Mouse (Mus musculus): ENCODE data around the gene Mia. TPM values are rescaled to one million over a fixed set of nuclear protein-coding genes. Genes with fewer than 3 reads are reported as not detected.

The Mia gene
- polyA plus RNA-seq, 1 experiment from 2014 or later = 5.1 TPM

DNA sequence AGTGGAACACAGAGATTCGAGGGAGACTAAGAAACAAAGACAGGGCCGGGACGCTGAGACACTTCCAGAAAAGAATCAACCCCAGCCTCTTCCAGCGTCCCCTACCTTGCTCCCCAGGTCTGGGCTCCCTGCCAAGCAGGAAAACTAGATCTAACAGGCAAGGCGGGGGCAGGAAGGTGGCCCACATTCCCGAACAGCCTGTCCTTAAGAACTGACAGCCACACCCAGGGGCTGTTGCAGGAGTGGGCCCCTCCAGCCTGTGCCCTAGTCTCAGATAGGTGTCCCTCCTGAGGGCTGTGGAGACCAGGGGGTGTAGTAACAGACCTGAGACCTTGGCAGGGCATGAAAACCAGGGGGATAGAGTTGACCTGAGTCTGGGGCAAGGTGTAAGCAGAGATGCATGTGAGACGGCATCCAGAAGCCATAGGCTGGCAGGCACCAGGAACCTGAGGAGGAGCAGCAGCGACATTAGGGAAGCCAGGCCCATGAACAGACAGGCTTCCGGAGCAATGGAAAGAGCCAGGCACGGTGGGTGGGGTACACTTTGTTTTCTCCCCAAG is 27.7 kb downstream of the Mia start, which contains the start of gene Cyp2t4:
Cyp2t4 (plus strand) TSS at position 510 of the 560 bp plus-strand sequence.
- no peak for ATAC-seq

DNA sequence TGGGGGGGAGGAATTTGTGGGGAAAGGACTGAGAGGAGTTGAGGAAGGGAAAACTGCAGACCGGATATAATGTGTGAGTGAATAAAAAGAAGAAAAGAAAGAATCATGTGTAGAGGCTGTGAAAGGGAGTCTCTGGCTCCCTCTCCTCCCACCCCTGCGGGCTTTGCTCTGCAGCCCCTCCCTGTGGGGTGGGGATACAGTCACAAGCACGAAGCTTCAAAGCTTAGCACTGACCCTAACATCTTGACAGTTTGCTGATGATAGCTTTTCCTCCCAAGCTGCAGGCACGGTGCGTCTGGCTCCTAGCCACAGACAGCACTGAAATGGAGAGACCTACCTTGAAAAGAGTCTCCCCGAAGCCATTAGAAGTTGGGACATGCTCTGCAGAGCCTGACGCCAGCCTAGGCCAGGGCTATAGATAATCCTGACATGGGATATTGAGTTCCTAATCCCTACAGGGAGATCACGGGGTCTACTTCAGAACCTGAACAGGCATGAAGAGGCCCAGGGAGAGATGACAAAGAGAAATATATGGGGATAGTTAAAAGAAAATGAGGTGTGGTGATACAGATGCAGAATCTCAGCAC is 44.5 kb downstream of the Mia start:
- Histone ChIP-seq H3K27ac (no peak overlapping the region), H3K9me3 (0 out of 2 replicates have a peak, but pooled peaks cover 6% of the 10 kb centered on the region), H3K4me1 (replicated peaks) (no peaks in the 10 kb centered on the region), H3K27me3 (no peaks in the 10 kb centered on the region), H3K36me3 (no peaks in the 10 kb centered on the region), H3K4me2 (replicated peaks) (no peak overlapping the region), H3K4me3 (replicated peaks) (no peak overlapping the region), H3K9ac (replicated peaks) (no peak overlapping the region)
- ATAC-seq = no peak
- 60% methylated on average over 8 of the region's 8 CpGs for WGBS

More for the DNA sequence above, 27.7 kb downstream of the Mia start, which contains the start of gene Cyp2t4:
- H3K9ac ChIP-seq (replicated peaks) = no peak within 1 kb of the TSS
- no peaks in the 10 kb centered on the region for H3K27me3 ChIP-seq
- no peaks in the 10 kb centered on the region for H3K4me1 ChIP-seq (replicated peaks)
- no peak within 1 kb of the TSS for H3K27ac ChIP-seq
- no peaks in the 10 kb centered on the region for H3K9me3 ChIP-seq
- peaks cover 15% of the 10 kb centered on the region for H3K36me3 ChIP-seq
- H3K4me2 ChIP-seq (replicated peaks) = no peak within 1 kb of the TSS
- no peak within 1 kb of the TSS for H3K4me3 ChIP-seq (replicated peaks)
- 78% methylated on average over 10 of the region's 10 CpGs for WGBS

DNA sequence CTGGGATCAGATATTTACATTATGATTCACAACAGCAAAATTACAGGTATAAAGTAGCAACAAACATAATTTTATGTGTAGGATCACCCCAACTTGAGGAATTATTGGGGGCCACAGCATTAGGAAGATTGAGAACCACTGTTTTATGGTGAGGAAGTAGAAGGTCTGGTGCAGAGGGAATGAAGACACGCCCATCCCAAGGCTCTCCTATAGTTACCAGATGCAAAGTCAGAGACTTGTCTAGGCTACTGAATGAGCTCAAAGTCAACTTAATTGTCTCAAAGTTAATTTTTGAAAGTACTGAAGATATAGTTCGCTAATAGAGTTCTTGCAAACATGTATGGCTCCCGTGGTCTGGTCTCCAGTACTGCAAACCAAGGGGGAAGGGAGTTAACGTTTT is 47.2 kb downstream of the Mia start:
- no peaks in the 10 kb centered on the region for H3K36me3 ChIP-seq
- WGBS = 87% methylated on average over 4 of the region's 4 CpGs
- no peak for ATAC-seq

GRCm38 (mm10) chr7:27133156-27133555 is 47.8 kb downstream of the Mia start:
- H3K9ac ChIP-seq (replicated peaks) = no peak overlapping the region
- H3K4me3 ChIP-seq (replicated peaks) = no peak overlapping the region
- H3K27me3 ChIP-seq = no peaks in the 10 kb centered on the region
- ATAC-seq = peak; percentile 43
- H3K4me2 ChIP-seq (replicated peaks) = no peak overlapping the region
- no peaks in the 10 kb centered on the region for H3K4me1 ChIP-seq (replicated peaks)
- H3K36me3 ChIP-seq = no peaks in the 10 kb centered on the region
- 79% methylated on average over 12 of the region's 12 CpGs for WGBS
- H3K27ac ChIP-seq = no peak overlapping the region
- no peaks in the 10 kb centered on the region for H3K9me3 ChIP-seq

More for the DNA sequence above, 47.2 kb downstream of the Mia start:
- Histone ChIP-seq H3K4me1 (replicated peaks) (no peaks in the 10 kb centered on the region), H3K27ac (no peak overlapping the region), H3K4me3 (replicated peaks) (no peak overlapping the region), H3K4me2 (replicated peaks) (no peak overlapping the region), H3K9me3 (no peaks in the 10 kb centered on the region), H3K27me3 (no peaks in the 10 kb centered on the region), H3K9ac (replicated peaks) (no peak overlapping the region)

DNA sequence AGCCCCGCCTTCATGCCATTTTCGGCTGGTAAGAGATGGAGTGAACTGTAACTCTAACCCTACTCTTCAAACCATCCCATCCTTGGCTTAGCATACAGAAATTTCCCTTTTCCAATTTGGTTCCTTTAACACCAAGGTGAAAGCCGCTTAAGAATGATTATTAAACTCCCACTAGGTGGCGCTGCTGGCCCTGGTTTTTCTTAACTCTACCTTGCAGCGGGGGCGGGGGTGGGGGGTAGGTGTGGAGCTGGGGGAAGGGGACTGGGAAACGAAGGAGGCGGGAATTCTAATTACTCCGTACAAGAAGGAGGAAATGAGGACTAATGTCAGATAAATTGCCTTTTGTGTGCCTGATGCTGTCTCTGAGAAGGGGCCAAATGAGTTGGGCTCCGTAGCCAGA is 48.4 kb downstream of the Mia start:
- Histone ChIP-seq H3K9ac (replicated peaks) (no peak overlapping the region), H3K9me3 (no peaks in the 10 kb centered on the region), H3K4me3 (replicated peaks) (no peak overlapping the region), H3K4me1 (replicated peaks) (no peaks in the 10 kb centered on the region), H3K27me3 (no peaks in the 10 kb centered on the region), H3K36me3 (no peaks in the 10 kb centered on the region), H3K4me2 (replicated peaks) (no peak overlapping the region), H3K27ac (no peak overlapping the region)
- 19% methylated on average over 10 of the region's 10 CpGs for WGBS
- ATAC-seq = no peak

DNA sequence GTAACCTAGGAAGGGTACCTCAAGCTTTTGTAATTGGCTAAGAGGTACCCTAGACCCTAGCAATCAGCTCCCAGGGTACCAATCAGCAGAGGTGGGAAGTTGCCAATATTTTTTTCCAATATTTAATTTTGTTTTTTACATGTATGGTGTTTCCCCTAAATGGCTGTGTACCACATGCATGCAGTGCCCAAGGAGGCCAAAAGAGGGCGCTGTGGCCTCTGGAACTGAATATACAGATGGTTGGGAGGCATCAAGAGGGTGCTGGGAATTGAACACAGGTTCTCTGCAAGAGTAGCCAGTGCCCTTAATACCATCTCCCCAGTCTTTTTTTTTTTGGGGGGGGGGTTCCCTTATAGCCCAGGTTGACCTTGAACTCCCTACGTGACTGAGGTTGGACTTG is 49.6 kb downstream of the Mia start:
- no peaks in the 10 kb centered on the region for H3K36me3 ChIP-seq
- no peak for ATAC-seq
- H3K9ac ChIP-seq (replicated peaks) = no peak overlapping the region
- H3K27ac ChIP-seq = no peak overlapping the region
- no peaks in the 10 kb centered on the region for H3K4me1 ChIP-seq (replicated peaks)
- no peak overlapping the region for H3K4me3 ChIP-seq (replicated peaks)
- no peaks in the 10 kb centered on the region for H3K27me3 ChIP-seq
- H3K4me2 ChIP-seq (replicated peaks) = no peak overlapping the region
- H3K9me3 ChIP-seq = no peaks in the 10 kb centered on the region
- WGBS = 61% methylated on average over 2 of the region's 2 CpGs

- no peak for ATAC-seq
- Histone ChIP-seq H3K27me3 (no peaks in the 10 kb centered on the region), H3K36me3 (no peaks in the 10 kb centered on the region), H3K9me3 (no peaks in the 10 kb centered on the region), H3K4me2 (replicated peaks) (no peak overlapping the region), H3K4me1 (replicated peaks) (no peaks in the 10 kb centered on the region), H3K9ac (replicated peaks) (no peak overlapping the region), H3K4me3 (replicated peaks) (no peak overlapping the region), H3K27ac (no peak overlapping the region)
- 88% methylated on average over 22 of the region's 22 CpGs for WGBS
Observed at GRCm38 (mm10) chr7:27130521-27131370, 50.2 kb downstream of the Mia start.

DNA sequence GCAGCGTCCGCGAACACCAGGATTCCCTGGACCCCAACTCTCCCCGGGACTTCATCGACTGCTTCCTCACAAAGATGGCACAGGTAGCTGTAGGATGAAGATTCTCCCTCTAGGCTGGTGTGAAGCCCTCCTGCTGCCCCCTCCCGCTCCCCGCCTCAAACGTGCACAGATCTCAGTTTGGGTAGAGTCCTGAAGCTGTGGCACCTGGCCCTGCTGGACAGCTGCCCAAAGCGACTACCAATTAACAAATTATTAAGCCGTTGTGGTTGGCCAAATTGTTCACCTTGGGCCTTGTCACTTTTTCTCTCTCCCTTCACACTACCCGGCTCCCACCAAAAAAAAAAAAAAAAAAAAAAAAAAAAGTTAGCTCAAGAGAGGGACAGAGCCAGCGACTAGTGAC is 51.1 kb downstream of the Mia start:
- no peaks in the 10 kb centered on the region for H3K36me3 ChIP-seq
- H3K9me3 ChIP-seq = no peaks in the 10 kb centered on the region
- no peak overlapping the region for H3K9ac ChIP-seq (replicated peaks)
- 95% methylated on average over 12 of the region's 12 CpGs for WGBS
- H3K27ac ChIP-seq = no peak overlapping the region
- ATAC-seq = no peak
- H3K4me2 ChIP-seq (replicated peaks) = no peak overlapping the region
- H3K27me3 ChIP-seq = no peaks in the 10 kb centered on the region
- H3K4me3 ChIP-seq (replicated peaks) = no peak overlapping the region
- no peaks in the 10 kb centered on the region for H3K4me1 ChIP-seq (replicated peaks)

MicroRNAs within 50 kb of the gene (microRNA counts, 519-probe panel; counts per million panel counts)
- microRNA mmu-miR-1191 = 110 counts per million, percentile 56 among the panel's probes with 10 or more counts

Small RNAs within 50 kb of the gene (microRNA-seq; reads per million reads assigned to microRNA genes)
- 7.4 reads per million, percentile 24 among the genes with 10 or more reads in this experiment for gene Mir1191
- gene Mir3101 = not detected

Other genes starting within 250 kb of the Mia start
- not detected in 2 replicates for gene Cyp2a22, start 241.8 kb downstream of the Mia start, polyA plus RNA-seq (2015; fragmentation: Nextera tagmentation; extraction: Ambion mirVana)
- gene Cyp2a12, start 152.1 kb downstream of the Mia start, polyA plus RNA-seq (2015; fragmentation: Nextera tagmentation; extraction: Ambion mirVana) = not detected in 2 replicates
- gene Cyp2f2, start 61.2 kb downstream of the Mia start, polyA plus RNA-seq (2015; fragmentation: Nextera tagmentation; extraction: Ambion mirVana) = not detected in 2 replicates
- 0.22 TPM in 1 of 2 replicates, not detected in the other for gene Cyp2t4, start 27.4 kb downstream of the Mia start, polyA plus RNA-seq (2015; fragmentation: Nextera tagmentation; extraction: Ambion mirVana)
- gene Egln2, start 14.4 kb downstream of the Mia start, polyA plus RNA-seq (2015; fragmentation: Nextera tagmentation; extraction: Ambion mirVana) = 87.0 and 101 TPM in 2 replicates
- gene Rab4b, start 2.3 kb downstream of the Mia start, polyA plus RNA-seq (2015; fragmentation: Nextera tagmentation; extraction: Ambion mirVana) = 104 and 110 TPM in 2 replicates
- gene Gm21983, start 71 bp downstream of the Mia start, polyA plus RNA-seq (2015; fragmentation: Nextera tagmentation; extraction: Ambion mirVana) = 0.36 TPM in 1 of 2 replicates, not detected in the other
- 4.3 TPM in 2 replicates for gene BC024978, start 14.6 kb upstream of the Mia start, polyA plus RNA-seq (2015; fragmentation: Nextera tagmentation; extraction: Ambion mirVana)
- 233 and 245 TPM in 2 replicates for gene Snrpa, start 15.1 kb upstream of the Mia start, polyA plus RNA-seq (2015; fragmentation: Nextera tagmentation; extraction: Ambion mirVana)
- 6.7 and 7.6 TPM in 2 replicates for gene Itpkc, start 47.5 kb upstream of the Mia start, polyA plus RNA-seq (2015; fragmentation: Nextera tagmentation; extraction: Ambion mirVana)
- gene Coq8b, start 51.9 kb upstream of the Mia start, polyA plus RNA-seq (2015; fragmentation: Nextera tagmentation; extraction: Ambion mirVana) = 25.3 and 25.5 TPM in 2 replicates
- 39.4 and 51.6 TPM in 2 replicates for gene Numbl, start 77.3 kb upstream of the Mia start, polyA plus RNA-seq (2015; fragmentation: Nextera tagmentation; extraction: Ambion mirVana)
- 8.0 and 9.1 TPM in 2 replicates for gene Ltbp4, start 156.5 kb upstream of the Mia start, polyA plus RNA-seq (2015; fragmentation: Nextera tagmentation; extraction: Ambion mirVana)
- 67.2 and 84.3 TPM in 2 replicates for gene Shkbp1, start 174.9 kb upstream of the Mia start, polyA plus RNA-seq (2015; fragmentation: Nextera tagmentation; extraction: Ambion mirVana)
- gene Gm20479, start 176.3 kb upstream of the Mia start, polyA plus RNA-seq (2015; fragmentation: Nextera tagmentation; extraction: Ambion mirVana) = 0.53 TPM in 1 of 2 replicates, not detected in the other

Measured in midbrain, embryonic 13.5 days (tissue).